Mouse (Mus musculus) heart, postnatal 25 days (tissue): Measurements from ENCODE around the gene Stt3a. TPM values are rescaled to one million over a fixed set of nuclear protein-coding genes. Genes with fewer than 3 reads are reported as not detected.

Experiments used
- DNase-seq: peaks from one replicate; pipeline ENCODE4 v3.0.0; 2022; ENCODE audit warnings: low spot score
- intact Hi-C: fragments of 180-260 bp; cut with DNase I; formaldehyde crosslinking; loops from one replicate; pipeline ENCODE4 v1.15.1; 2025
- total RNA-seq, 2 experiments: library from RNA; stranded (reverse); gene quantifications; 2 replicates each; pipeline ENCODE4 v1.2.3; 2021

The Stt3a gene
- total RNA-seq = 10 to 100 TPM; 67.8 to 74.5 TPM

DNA sequence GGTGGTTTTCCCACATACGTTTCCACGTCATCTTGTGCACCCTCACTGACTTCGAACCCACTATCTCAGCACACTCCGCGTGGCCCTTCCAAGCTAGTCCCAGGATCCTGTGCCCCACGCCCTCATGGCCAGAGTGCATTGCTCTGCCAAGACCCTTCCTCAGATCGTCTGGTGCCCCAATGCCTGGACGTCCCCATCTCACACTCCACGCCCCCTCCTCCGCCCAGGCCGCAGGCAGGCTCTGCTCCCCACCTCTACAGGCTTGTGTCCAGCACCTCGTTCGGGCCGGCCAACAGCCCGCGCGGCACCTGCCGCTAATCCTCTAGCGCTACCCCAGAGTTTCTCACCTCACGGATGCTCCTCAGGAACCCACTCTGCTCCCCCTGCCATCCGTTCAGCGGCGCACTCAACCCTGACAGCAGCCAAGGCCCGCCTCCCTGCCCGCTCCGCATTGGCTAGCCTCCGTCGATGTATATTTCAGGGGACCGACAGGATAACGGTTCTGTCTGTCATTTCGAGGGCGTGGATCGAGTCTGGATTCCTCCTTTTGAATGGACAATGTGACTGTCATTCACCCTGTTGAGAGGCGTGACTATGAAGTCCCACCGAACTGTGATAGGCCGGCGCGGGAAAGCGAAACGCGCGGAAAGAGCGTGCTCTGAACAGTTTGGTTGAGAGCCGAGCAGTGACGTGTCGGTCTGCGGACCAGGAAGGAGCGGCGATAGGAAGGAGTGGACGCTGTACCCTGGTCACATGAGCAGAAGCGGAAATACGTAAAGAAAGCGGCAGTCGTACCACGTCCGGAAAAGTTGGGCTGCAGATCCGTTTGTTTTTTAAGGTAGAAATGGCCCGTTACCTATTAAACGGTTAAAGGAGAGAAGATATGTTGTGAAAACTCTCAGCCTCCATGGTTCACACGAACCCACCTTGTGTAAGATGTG, at the start of gene Stt3a:
TSS of gene Stt3a (minus strand) at position 477 of the 941 bp plus-strand sequence.
- intact Hi-C loops = no loop called here
- peak; percentile 99 for DNase-seq

DNA sequence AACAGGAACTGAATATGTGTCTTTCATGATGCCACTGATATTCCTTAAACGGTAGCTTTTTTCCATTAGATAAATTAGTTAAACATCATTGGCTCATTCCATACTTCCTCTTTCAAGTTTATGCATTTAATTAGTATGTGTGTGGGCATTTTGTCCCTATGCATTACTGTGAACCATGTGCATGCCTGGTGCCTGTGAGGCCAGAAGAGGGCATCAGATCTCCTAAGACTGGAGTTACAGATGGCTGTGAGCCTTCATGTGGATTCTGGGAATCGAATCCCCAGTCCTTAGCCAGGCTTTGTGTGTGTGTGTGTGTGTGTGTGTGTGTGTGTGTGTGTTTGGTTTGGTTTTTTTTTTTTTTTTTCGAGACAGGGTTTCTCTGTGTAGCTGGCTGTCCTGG, 47.0 kb upstream of the Stt3a start:
- intact Hi-C loops = no loop called here
- DNase-seq = no peak

DNA sequence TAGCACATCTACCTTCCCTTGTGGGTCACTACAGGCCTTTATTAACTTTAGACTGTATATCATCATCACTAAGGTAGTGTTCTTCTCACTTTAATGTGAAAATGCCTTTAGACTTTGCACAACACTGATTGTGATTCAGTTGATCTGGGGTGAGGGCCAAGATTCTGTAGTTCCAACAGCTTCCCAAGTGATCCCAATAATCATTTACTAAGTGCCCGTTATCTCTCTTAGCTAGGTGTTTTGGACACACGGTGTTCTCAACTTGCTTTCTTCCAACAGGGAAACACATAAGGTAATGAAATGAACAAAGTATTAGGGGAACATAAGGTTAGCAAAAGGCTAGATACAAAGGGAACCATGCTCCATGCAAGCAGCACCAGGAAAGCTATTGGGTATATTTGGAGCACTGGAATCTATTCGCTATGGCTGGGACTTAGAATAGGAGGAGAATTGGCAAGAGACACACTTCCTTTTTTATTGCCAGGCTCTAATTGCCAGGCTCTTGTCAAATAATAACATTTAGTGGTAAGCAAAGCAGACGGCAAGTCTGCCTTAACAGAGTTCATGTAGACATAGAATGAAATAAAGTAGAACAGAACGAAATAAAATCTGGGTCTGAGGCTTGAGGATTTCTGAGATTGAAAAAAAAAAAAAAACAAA, 40.8 kb upstream of the Stt3a start:
- no peak for DNase-seq
- intact Hi-C loops = no loop called here

DNA sequence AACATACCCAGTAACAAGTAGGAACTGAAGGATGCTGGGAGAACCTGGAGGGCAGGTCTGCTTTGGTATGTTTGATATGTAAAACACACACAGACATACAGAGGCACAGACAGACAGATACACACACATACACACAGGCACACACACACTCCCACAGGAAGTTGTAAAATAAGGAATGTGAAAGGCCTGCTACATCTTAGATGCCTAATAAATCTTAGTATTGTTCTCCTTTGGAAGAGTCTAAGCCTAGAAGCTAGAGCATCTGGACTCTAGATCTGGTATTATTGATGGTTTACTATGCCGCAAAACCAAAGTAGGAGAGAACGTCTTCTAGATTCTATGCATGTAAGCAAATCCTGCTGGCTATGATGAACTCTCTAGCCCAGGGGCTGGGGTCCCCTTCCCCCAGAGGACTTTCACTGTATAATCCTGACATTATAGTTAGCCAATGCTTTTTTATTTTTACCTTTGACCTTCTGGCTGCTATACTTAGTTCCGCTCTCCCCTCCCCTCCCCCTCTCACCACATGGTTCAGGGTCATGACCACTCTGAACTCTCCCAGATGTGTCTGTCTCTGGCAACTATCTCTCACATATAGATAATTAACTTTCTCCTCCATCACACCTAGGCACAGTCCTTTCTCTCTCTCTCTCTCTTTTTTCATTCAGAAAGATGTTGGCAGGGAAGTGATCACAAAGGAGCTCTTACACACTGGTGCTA, 37.9 kb upstream of the Stt3a start:
- DNase-seq = no peak
- intact Hi-C loops = no loop called here

DNA sequence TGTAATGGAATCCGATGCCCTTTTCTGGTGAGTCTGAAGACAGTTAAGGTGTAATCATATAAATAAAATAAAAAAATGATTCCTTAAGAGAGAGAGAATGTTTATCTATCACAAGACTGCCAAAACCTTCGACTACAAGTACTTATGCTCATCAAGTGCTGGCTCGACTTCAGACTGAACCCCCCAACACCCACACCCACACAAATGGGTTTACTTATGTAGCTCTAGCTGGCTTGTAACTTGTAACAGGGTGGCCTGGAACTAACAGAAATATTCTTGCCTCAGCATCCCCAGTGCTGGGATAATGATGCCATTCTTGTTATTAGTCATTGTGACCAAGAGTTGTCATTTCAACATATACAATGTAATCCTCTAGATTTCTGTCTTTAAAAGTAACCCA, 36.4 kb upstream of the Stt3a start:
- intact Hi-C loops = no loop called here
- no peak for DNase-seq

DNA sequence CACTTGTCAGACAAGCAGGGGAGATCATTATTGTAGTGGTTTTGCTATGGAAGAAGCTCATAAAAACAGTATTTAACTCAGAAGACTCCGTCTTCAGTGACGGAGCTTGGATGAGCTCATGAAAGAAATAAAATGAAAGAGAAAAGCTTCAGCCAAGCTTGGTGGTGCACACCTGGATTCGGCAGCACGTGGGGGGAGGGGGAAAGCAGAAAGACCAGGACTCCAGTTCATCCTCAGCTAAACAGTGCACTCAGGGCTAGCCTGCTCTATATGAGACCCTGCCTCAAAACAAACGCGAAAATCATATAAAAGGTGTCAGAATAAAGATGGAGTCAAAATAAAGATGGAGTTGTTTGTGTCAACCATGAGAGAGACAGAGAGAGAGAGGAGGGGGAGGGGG, 35.9 kb upstream of the Stt3a start:
- no peak for DNase-seq
- intact Hi-C loops = no loop called here

DNA sequence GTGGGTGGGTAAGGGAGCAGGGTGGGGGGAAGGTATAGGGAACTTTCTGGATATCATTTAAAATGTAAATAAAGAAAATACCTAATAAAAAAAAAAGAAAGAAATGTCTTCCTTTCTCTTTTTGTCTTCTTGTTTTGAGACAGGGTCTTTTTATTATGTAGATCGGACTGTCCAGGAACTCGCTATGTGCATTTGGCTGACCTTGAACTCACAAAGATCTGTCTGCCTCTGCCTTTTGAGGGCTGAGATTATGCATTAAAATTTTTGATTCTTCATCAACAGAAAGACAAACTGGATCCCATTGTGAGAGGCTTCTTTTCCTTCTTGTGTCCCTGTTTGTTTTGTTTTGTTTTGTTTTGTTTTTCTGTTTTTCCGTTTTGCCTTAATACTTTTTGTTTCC, 35.5 kb upstream of the Stt3a start:
- no peak for DNase-seq
- intact Hi-C loops = no loop called here

DNA sequence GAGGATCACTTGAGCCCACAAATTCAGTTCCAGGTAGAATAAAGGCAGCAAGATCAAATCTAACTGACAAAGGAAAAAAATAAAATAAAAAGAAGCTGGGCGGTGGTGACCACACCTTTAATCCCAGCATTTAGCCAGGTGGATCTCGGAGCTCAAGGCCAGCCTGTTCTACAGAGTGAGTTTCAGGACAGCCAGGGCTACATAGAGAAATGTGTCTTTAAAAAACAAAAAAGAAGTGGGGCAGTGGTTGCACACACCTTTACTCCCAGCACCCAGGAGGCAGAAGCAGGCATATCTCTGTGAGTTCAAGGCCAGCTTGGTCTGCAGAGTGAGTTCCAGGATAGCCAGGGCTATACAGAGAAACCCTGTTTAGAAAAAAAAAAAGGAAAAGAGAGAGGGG, 34.5 kb upstream of the Stt3a start:
- no peak for DNase-seq
- intact Hi-C loops = no loop called here

DNA sequence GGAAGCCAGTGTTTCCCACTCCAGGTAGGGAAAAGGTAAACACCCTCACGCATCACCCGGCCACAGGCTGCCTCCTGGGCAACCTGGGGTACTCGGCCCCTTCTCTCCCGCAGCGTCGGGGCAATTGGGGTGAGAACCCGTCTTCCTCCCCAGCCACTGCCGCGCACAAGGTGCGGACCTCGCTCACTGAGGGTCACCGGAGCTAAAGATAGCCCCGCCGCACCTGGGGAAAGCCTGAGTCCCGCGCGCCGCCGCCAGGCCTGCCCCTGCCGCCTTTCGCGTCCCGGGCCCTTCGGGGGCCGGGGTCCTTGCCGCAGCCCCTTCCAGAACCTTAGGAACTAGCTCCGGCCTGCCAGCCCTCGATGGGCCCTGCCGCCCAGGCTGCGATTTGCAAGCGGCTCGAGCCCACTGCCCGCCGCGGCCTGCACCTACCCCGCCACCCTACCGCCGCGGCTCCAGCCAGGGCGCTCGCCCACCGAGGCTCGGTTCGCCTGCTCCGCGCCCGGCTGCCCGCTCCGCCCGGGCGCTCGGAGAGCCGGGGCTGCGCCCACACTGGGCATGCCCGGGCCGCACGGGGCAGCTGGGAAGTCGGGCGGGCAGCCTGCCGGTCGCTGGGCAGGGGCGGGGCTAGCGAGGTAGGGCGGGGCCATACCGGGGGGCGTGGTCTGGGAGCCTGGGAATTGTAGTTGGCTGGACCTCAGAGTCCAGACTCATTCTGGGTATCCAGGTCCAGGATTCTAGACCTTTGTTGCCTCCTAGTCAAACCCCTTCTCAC, 29.5 kb upstream of the Stt3a start, which contains the start of gene Ei24:
TSS of gene Ei24 (minus strand) at position 613 of the 775 bp plus-strand sequence.
- peak; percentile 84 for DNase-seq
- intact Hi-C loops = loop anchor here (1.0 to 10.0 kb wide), 2 partner anchors 34 to 88 kb away; no protein-coding TSS in a partner anchor

DNA sequence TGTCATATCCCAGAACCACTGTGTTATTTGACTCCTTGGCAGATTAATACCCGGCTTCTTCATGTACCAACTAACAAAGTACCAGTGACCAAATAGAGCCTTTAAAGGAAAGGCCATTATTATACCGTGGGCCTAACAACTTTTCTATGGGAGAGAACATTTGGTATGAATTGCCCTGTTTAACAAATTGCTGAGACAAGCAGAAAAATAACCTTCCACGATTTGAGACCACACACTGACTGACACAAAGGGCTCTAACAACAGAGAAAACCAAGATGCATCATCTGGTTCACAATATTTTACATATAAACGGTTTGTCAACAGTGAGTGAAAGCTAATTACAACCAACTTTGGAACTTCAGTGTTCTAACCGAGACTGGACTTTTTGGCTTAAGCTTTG, 28.7 kb upstream of the Stt3a start:
- DNase-seq = no peak

DNA sequence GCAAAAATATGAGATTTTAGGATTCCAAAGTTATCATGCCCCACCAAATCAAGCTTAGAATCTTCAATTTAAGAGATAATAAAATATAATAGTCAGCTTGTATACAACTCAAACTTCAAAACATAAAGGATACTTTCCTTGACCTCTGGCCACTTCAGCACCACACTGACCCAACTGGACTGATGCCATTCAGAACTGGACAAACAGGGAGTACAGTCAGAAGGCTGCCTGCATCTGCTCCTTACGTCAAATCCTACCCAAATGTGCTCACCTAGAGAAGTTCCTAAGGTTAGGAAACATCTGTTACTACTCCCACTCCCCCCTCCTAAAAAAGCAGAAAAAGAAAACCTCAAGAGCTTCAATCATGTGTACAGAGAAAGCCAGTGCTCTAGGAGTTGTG, 28.1 kb upstream of the Stt3a start:
- no peak for DNase-seq
- intact Hi-C loops = loop anchor here (10.0 kb wide), 1 partner anchor 89 kb away; no protein-coding TSS in a partner anchor

More for the DNA sequence above, 28.7 kb upstream of the Stt3a start:
- intact Hi-C loops = loop anchor here (10.0 kb wide), 1 partner anchor 89 kb away; no protein-coding TSS in a partner anchor

DNA sequence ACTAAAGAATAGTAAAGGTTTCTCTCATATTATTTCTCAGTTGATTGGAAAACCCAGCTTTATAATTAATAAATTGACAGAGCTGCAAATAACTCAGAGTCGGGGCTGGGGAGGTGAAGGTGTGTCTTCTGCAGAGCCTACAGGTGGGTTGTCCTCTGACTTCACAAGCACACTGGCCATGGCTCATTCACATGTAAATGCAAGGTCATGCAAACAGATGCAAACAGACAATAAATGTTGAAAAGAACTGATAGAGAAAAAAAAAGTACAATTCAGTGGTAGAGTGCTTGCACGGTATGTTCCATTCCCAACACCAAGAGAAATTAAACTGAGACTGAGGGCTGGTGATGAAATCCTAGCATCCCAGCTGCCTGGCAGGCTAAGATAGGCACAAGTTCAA, 27.0 kb upstream of the Stt3a start:
- no peak for DNase-seq
- intact Hi-C loops = loop anchor here (10.0 kb wide), 1 partner anchor 90 kb away; no protein-coding TSS in a partner anchor

DNA sequence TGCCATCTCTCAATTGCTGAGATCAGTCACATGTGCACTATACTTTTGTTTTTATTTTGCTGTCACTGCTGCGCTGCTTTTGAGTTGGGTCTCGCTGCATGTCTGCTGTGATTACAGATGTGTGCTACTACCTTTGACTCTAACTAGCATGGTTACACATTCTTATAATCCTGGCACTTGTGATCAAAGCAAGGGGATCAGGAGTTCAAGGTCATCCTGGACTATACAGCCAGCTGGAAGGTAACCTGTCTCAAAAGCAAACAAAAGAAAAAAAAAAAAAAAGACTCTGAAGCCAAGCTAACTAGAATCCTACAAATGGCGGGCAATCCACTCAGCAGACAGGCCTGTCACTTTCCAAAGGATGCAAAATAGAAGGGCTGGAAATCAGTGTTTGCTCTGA, 24.7 kb upstream of the Stt3a start:
- intact Hi-C loops = loop anchor here (10.0 kb wide), 1 partner anchor 93 kb away; no protein-coding TSS in a partner anchor
- DNase-seq = no peak

DNA sequence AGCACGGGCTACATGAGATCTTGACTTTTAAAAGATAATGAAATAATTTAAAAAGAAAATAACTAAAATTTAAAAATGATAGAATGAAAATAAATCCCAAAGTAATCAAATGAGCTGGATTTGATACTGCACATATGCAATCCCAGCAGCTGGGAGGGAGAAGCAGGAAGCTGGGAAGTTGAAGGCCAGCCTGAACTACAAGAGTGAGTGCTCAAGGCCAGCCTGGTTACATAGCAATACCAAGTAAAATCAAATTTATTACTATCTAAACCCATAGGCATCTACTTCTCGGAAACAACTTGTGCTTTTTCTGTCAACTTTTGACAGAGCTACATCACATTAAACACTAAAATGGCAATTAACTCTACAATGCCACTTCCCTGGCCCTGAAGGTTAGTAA, 16.4 kb upstream of the Stt3a start:
- no peak for DNase-seq
- intact Hi-C loops = no loop called here

DNA sequence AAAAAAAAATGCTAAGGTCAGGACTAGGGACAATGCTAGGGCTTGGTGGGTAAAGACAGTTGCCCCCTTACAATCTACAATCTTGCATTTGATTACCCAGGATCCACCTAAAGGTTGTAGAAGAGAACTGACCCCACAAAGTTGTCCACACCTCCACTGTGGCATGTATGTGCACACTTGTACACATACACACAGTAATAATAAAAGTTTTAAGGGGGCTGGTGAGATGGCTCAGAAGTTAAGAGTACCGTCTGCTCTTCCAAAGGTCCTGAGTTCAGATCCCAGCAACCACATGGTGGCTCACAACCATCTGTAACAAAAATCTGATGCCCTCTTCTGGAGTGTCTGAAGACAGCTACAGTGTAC, 1.6 kb upstream of the Stt3a start:
- intact Hi-C loops = no loop called here
- DNase-seq = no peak

DNA sequence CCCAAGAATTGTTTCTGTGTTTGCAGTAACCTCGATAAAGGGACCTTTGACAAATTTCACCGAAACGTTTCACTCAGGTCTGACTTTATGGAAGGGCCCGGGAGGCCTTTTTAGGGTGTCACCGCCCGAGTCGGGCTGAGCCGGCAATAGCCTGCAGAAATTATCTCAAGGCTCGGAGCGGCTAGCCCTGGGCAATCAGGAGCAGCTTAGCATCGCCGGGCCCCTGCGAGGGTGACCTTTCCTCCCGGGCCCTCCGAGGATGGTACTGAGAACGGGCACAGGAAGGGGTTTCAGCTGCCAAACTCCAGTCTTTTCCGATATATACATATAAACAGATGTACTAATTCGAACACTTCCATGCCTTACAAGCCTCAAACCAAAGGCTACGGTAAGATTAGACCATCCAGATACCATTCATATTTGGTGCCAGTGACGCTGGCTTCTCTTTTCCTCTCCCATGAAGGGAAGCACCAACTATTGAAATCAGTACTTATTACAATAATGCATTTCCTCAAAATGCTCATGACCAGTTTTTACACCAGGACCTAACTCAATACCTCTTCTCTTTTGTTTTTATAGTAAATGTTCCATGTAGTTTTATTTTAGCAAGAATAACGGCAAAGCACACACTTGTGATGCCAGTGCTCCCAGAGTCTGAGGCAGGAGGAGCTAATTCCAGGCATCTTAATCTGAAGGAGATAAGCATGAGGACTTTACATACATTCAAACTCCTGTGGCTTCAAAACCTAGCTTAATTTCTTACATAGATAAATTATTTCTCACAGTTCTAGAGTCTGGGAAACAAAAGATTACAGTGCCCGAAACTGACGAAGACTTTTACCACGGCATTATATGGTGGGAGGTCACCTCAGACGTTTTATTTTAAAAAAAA, 923 bp upstream of the Stt3a start:
- DNase-seq = peak; percentile 26
- intact Hi-C loops = no loop called here

DNA sequence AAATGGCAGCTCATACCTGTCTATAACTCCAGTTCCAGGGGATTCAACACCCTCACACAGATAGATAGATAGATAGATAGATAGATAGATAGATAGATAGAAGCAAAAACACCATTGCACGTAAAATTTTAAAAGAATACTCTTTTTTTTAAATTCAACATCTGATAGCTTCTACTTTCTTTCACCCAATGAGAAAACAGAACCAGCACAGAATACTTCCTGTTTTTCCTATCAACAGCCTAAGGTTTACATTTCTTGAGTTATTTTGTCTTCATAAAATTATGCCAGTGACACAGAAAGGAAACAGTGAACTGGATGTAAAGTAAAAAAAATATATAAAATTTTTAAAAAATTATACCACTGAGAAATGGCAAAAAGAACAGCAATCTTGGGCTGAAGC, 3.1 kb downstream of the Stt3a start:
- no peak for DNase-seq
- intact Hi-C loops = no loop called here

DNA sequence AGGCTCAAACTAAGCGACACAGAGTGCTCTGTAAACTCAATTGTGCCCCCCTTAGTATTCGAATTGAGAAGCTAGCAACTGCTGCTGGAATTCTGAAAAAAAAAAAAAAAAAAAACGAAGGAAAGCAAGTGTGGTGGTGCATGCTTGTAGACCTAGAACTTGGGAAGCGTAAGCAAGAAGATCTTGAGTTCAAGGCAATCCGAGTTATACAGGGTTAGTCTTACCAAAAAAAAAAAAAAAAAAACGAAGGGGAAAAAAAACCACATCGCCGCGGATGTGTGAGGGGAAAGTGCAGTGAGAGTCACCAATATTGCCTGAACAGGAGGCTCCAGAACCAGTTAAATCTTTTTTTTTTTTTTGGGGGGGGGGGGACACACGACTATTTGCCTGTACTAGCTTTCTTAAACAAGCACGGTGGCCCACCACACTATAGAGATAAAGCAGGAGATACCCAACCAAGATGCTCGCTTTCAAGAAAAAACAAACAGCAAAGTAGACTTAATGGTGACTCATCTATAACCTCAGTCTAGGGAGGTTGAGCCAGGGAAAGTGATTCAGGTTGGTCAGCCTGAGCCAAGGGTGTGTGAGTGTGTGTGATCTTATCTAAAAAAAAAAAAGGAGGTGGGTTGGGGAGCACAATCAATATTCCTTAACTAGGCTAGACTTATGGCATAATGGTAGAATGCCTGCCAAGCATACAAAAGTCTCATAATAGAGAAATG, 40.3 kb downstream of the Stt3a start, which contains the start of gene Chek1:
TSS of gene Chek1 (minus strand) at position 32 of the 722 bp plus-strand sequence.
- DNase-seq = no peak
- intact Hi-C loops = no loop called here
